Mouse (Mus musculus): ENCODE measurements at regions not wholly inside any gene's neighbourhood (a gene's known extent, or its start where the extent isn't known, plus 50 kb on each side); places are given as distances from the start of the nearest gene placed in this dataset.

DNA sequence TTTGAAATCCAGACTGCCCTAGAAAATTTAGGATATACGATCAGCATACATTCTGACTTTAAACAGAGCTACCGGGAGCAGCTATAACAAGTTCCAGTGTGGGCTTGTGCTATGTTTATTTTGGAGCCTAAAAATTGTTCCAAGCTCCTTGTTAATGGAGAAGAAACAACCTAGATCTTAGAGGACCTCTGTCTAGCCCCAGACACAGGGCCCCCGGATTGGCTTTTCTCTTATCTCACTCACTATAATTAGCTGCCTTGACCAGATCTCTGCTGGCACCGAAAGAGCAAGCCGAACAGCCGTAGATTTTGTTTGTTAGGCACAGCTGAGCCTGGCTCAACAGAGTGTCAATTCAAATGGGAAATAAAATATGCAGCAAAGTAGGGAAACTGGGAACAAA is 50.1 kb upstream of the Herpud2 start:
- no peak overlapping the region for H3K4me2 ChIP-seq (ENCODE audit: low read length)
- 46% methylated on average over 6 of the region's 6 CpGs for WGBS
- no peaks in the 10 kb centered on the region for H3K9me3 ChIP-seq (replicated peaks; ENCODE audit: low read length)
- H3K36me3 ChIP-seq (ENCODE audit: insufficient read depth, low read length) = no peaks in the 10 kb centered on the region
- H3K4me3 ChIP-seq (replicated peaks; ENCODE audit: low read depth, low read length) = no peak overlapping the region
- no peak for TF ChIP-seq CTCF (IDR thresholded peaks at IDR 0.05; ENCODE audit: low read depth)
- no peaks in the 10 kb centered on the region for H3K27me3 ChIP-seq (ENCODE audit: insufficient read depth, low read length)
- no peaks in the 10 kb centered on the region for H3K4me1 ChIP-seq (replicated peaks; ENCODE audit: insufficient read depth, low read length)
- no peak for ATAC-seq (replicated peaks; ENCODE audit: low FRiP score, low read depth)
- H3K9ac ChIP-seq (ENCODE audit: low read depth, low read length) = no peak overlapping the region
- DNase-seq (ENCODE audit: low spot score) = no peak
- peak overlapping the region; percentile 1; the same call in 1 of the 2 replicates for H3K27ac ChIP-seq

Measured in kidney, postnatal 0 days (tissue).